Mouse (Mus musculus) testis, adult 2 months (tissue): ENCODE data around the gene Cela3b. TPM values are rescaled to one million over a fixed set of nuclear protein-coding genes. Genes with fewer than 3 reads are reported as not detected.
A peak's percentile ranks its signal among the peaks of the same experiment; 100 is the strongest.

ENCODE experiments used
- H3K27ac ChIP-seq: fragments of 200-500 bp; 2 replicates; pipeline ENCODE4 v1.5.1; 2012; ENCODE audit warnings: low read depth, low read length; ENCODE audit not compliant: control insufficient read depth, insufficient read depth
- H3K27me3 ChIP-seq: fragments of 200-500 bp; 2 replicates; pipeline ENCODE4 v1.6.1; 2012; ENCODE audit warnings: mild to moderate bottlenecking, low read length, moderate library complexity; ENCODE audit not compliant: control insufficient read depth, insufficient read depth
- H3K36me3 ChIP-seq: fragments of 200-500 bp; 2 replicates; pipeline ENCODE4 v1.6.1; 2012; ENCODE audit warnings: mild to moderate bottlenecking, low read length; ENCODE audit not compliant: control insufficient read depth, insufficient read depth
- H3K4me1 ChIP-seq: fragments of 200-500 bp; 2 replicates; pipeline ENCODE4 v1.6.1; 2012; ENCODE audit warnings: low read length; ENCODE audit not compliant: control insufficient read depth, insufficient read depth
- H3K4me3 ChIP-seq: fragments of 200-500 bp; 2 replicates; pipeline ENCODE4 v1.5.1; 2012; ENCODE audit warnings: low read depth, mild to moderate bottlenecking, low read length, moderate library complexity, mixed read lengths; ENCODE audit not compliant: control insufficient read depth
- CTCF ChIP-seq: fragments of 200-500 bp; IDR thresholded peaks from 2 replicates; pipeline ENCODE4 v1.5.1; 2012; ENCODE audit warnings: low read depth, mild to moderate bottlenecking, inconsistent platforms, low read length, moderate library complexity; ENCODE audit not compliant: control insufficient read depth, insufficient read depth, insufficient replicate concordance
- POLR2A ChIP-seq: fragments of 200-500 bp; IDR thresholded peaks from 2 replicates; pipeline ENCODE4 v1.6.1; 2012; ENCODE audit warnings: low read depth, mild to moderate bottlenecking, inconsistent platforms, low read length, moderate library complexity; ENCODE audit not compliant: control insufficient read depth
- polyA plus RNA-seq: library from polyadenylated mRNA; depleted of rRNA; stranded (reverse); fragments of >200 nt; gene quantifications from 2 replicates; pipeline ENCODE4 v1.2.3, GENCODE M21; 2012

The Cela3b gene
- polyA plus RNA-seq, 1 experiment, result 3.3 TPM

GRCm38 (mm10) chr4:137405571-137405970 lies 24.8 kb downstream of the Cela3b start:
- H3K36me3 ChIP-seq, result no peaks in the 10 kb centered on the region
- H3K4me3 ChIP-seq, result no peak overlapping the region
- no peaks in the 10 kb centered on the region for H3K27me3 ChIP-seq
- H3K27ac ChIP-seq, result no peak overlapping the region
- H3K4me1 ChIP-seq, result no peaks in the 10 kb centered on the region
- TF ChIP-seq CTCF (no peak), POLR2A (no peak)

GRCm38 (mm10) chr4:137396641-137397525 lies 33.5 kb downstream of the Cela3b start:
- Histone ChIP-seq H3K36me3 (no peaks in the 10 kb centered on the region), H3K4me3 (no peak overlapping the region), H3K27ac (0 out of 2 replicates have a peak overlapping the region, but pooled peaks have one; percentile 21), H3K4me1 (peaks cover 15% of the 10 kb centered on the region), H3K27me3 (no peaks in the 10 kb centered on the region)
- TF ChIP-seq POLR2A (no peak), CTCF (no peak)

GRCm38 (mm10) chr4:137393378-137394135 lies 36.8 kb downstream of the Cela3b start:
- no peaks in the 10 kb centered on the region for H3K27me3 ChIP-seq
- H3K4me3 ChIP-seq, result peak overlapping the region; percentile 56
- H3K27ac ChIP-seq, result peak overlapping the region; percentile 93
- TF ChIP-seq CTCF, result no peak
- no peak for TF ChIP-seq POLR2A
- no peaks in the 10 kb centered on the region for H3K36me3 ChIP-seq
- H3K4me1 ChIP-seq, result peaks cover 21% of the 10 kb centered on the region

- Histone ChIP-seq H3K4me3 (peak overlapping the region; percentile 46), H3K36me3 (no peaks in the 10 kb centered on the region), H3K27me3 (no peaks in the 10 kb centered on the region), H3K27ac (peak overlapping the region; percentile 93), H3K4me1 (peaks cover 21% of the 10 kb centered on the region)
- no peak for TF ChIP-seq CTCF
- TF ChIP-seq POLR2A, result no peak
Observed at GRCm38 (mm10) chr4:137392874-137393273, 37.5 kb downstream of the Cela3b start.

- Histone ChIP-seq H3K4me1 (peaks cover 17% of the 10 kb centered on the region), H3K36me3 (no peaks in the 10 kb centered on the region), H3K27ac (no peak overlapping the region), H3K4me3 (no peak overlapping the region), H3K27me3 (no peaks in the 10 kb centered on the region)
- TF ChIP-seq CTCF (no peak), POLR2A (no peak)
Observed at GRCm38 (mm10) chr4:137391287-137391686, 39.1 kb downstream of the Cela3b start.

- TF ChIP-seq CTCF, result no peak
- TF ChIP-seq POLR2A, result no peak
- no peak overlapping the region for H3K27ac ChIP-seq
- no peaks in the 10 kb centered on the region for H3K36me3 ChIP-seq
- H3K4me3 ChIP-seq, result no peak overlapping the region
- peaks cover 17% of the 10 kb centered on the region for H3K4me1 ChIP-seq
- no peaks in the 10 kb centered on the region for H3K27me3 ChIP-seq
Observed at GRCm38 (mm10) chr4:137390196-137390595, 40.1 kb downstream of the Cela3b start.

GRCm38 (mm10) chr4:137388983-137389382 lies 41.4 kb downstream of the Cela3b start:
- H3K27ac ChIP-seq, result peak overlapping the region; percentile 94

More at GRCm38 (mm10) chr4:137388983-137389382, 41.4 kb downstream of the Cela3b start:
- H3K4me1 ChIP-seq, result peaks cover 13% of the 10 kb centered on the region
- TF ChIP-seq CTCF (no peak), POLR2A (no peak)
- no peaks in the 10 kb centered on the region for H3K27me3 ChIP-seq
- no peaks in the 10 kb centered on the region for H3K36me3 ChIP-seq
- H3K4me3 ChIP-seq, result peak overlapping the region; percentile 90
